Mouse (Mus musculus) liver (tissue): ENCODE measurements around the gene Htr7.
A peak's percentile ranks its signal among the peaks of the same experiment; 100 is the strongest.

Experiments used
- DNase-seq: peaks from one replicate; pipeline ENCODE4 v3.0.0-alpha.2; 2020; ENCODE audit warnings: mixed read lengths

Htr7 gene

GRCm38 (mm10) chr19:36057231-36057811 is at the start of gene Htr7:
Htr7 (minus strand) TSS chr19:36057507.
- peak; percentile 9 for DNase-seq

GRCm38 (mm10) chr19:36103909-36104308 is 46.6 kb upstream of the Htr7 start:
- no peak for DNase-seq

GRCm38 (mm10) chr19:36098916-36099315 is 41.6 kb upstream of the Htr7 start:
- no peak for DNase-seq

- DNase-seq, result no peak
Measured at GRCm38 (mm10) chr19:36098265-36098664, 41.0 kb upstream of the Htr7 start.

- no peak for DNase-seq
Measured at GRCm38 (mm10) chr19:36097194-36097593, 39.9 kb upstream of the Htr7 start.

- DNase-seq, result no peak
Measured at GRCm38 (mm10) chr19:36090781-36091180, 33.5 kb upstream of the Htr7 start.

- peak; percentile 88 for DNase-seq
Measured at GRCm38 (mm10) chr19:36083262-36084225, 26.2 kb upstream of the Htr7 start, which contains the start of gene Rpp30. Rpp30 (plus strand) TSS chr19:36083716.

GRCm38 (mm10) chr19:36082606-36083261 is 25.4 kb upstream of the Htr7 start:
- DNase-seq, result peak; percentile 30

GRCm38 (mm10) chr19:36062801-36063529 is 5.7 kb upstream of the Htr7 start:
- DNase-seq, result no peak

- no peak for DNase-seq
Measured at GRCm38 (mm10) chr19:36056502-36057221, 645 bp downstream of the Htr7 start.

- no peak for DNase-seq
Measured at GRCm38 (mm10) chr19:36046046-36046445, 11.3 kb downstream of the Htr7 start.

GRCm38 (mm10) chr19:36014836-36015235 is 42.5 kb downstream of the Htr7 start:
- no peak for DNase-seq

- DNase-seq, result peak; percentile 4
Measured at GRCm38 (mm10) chr19:36006277-36006676, 51.0 kb downstream of the Htr7 start.

GRCm38 (mm10) chr19:36004961-36005360 is 52.3 kb downstream of the Htr7 start:
- DNase-seq, result no peak

GRCm38 (mm10) chr19:36002476-36003445 is 54.5 kb downstream of the Htr7 start:
- no peak for DNase-seq

- DNase-seq, result no peak
Measured at GRCm38 (mm10) chr19:36001512-36001911, 55.8 kb downstream of the Htr7 start.

- no peak for DNase-seq
Measured at GRCm38 (mm10) chr19:36000955-36001354, 56.4 kb downstream of the Htr7 start.

- DNase-seq, result no peak
Measured at GRCm38 (mm10) chr19:35997384-35997783, 59.9 kb downstream of the Htr7 start.

GRCm38 (mm10) chr19:35987461-35987860 is 69.8 kb downstream of the Htr7 start:
- no peak for DNase-seq

GRCm38 (mm10) chr19:35974681-35975080 is 82.6 kb downstream of the Htr7 start:
- DNase-seq, result no peak

- DNase-seq, result no peak
Measured at GRCm38 (mm10) chr19:35957656-35958055, 99.7 kb downstream of the Htr7 start.
